Mouse (Mus musculus): ENCODE results near the gene Erc1. TPM values are rescaled to one million over a fixed set of nuclear protein-coding genes. Genes with fewer than 3 reads are reported as not detected.
A peak's percentile ranks its signal among the peaks of the same experiment; 100 is the strongest.

Erc1 gene
- polyA plus RNA-seq, 1 experiment from 2014 or later: 2.7 TPM

DNA sequence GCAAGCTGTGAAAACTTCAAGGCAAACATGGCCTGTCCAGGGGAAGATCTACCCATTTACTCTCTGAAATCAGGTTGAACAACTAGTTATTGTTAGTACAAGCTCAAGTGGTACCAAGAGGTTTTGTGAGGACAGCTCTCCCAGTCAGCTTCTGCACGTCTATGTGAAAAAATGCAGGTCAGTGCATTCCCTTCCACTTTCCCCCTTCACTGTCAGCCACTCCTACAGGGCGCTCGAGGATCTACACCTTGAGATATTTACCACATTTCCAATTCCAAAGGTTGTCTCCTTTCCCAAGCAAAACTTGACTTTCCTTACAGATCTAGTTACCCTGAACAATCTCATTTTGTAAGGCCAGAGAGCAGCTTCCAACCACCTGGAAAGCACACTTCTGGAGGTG is 66.9 kb downstream of the Erc1 start:
- Histone ChIP-seq H3K4me2 (ENCODE audit: low read depth, low read length) (no peak overlapping the region), H3K36me3 (ENCODE audit: control insufficient read depth, insufficient read depth) (no peaks in the 10 kb centered on the region), H3K27me3 (ENCODE audit: control insufficient read depth, insufficient read depth, low read depth, low read length) (no peaks in the 10 kb centered on the region), H3K9ac (ENCODE audit: low read depth, low read length) (no peak overlapping the region), H3K9me3 (replicated peaks; ENCODE audit: control insufficient read depth, low read length) (no peaks in the 10 kb centered on the region), H3K4me3 (ENCODE audit: low read depth, low read length) (no peak overlapping the region), H3K27ac (ENCODE audit: low read length) (no peak overlapping the region), H3K4me1 (ENCODE audit: control insufficient read depth, low read depth, low read length) (no peaks in the 10 kb centered on the region)
- no peak for ATAC-seq (ENCODE audit: low read depth)
- WGBS (ENCODE audit: insufficient replicate concordance): 66% methylated on average over 3 of the region's 3 CpGs

GRCm38 (mm10) chr6:119768778-119769177 is 79.2 kb downstream of the Erc1 start:
- H3K27me3 ChIP-seq (ENCODE audit: control insufficient read depth, insufficient read depth, low read depth, low read length): no peaks in the 10 kb centered on the region
- H3K9ac ChIP-seq (ENCODE audit: low read depth, low read length): no peak overlapping the region
- H3K27ac ChIP-seq (ENCODE audit: low read length): no peak overlapping the region
- no peak overlapping the region for H3K4me3 ChIP-seq (ENCODE audit: low read depth, low read length)
- 42% methylated on average over 1 of the region's 1 CpGs for WGBS (ENCODE audit: insufficient replicate concordance)
- H3K4me1 ChIP-seq (ENCODE audit: control insufficient read depth, low read depth, low read length): no peaks in the 10 kb centered on the region
- no peaks in the 10 kb centered on the region for H3K36me3 ChIP-seq (ENCODE audit: control insufficient read depth, insufficient read depth)
- H3K9me3 ChIP-seq (replicated peaks; ENCODE audit: control insufficient read depth, low read length): no peaks in the 10 kb centered on the region
- ATAC-seq (ENCODE audit: low read depth): no peak
- no peak overlapping the region for H3K4me2 ChIP-seq (ENCODE audit: low read depth, low read length)

DNA sequence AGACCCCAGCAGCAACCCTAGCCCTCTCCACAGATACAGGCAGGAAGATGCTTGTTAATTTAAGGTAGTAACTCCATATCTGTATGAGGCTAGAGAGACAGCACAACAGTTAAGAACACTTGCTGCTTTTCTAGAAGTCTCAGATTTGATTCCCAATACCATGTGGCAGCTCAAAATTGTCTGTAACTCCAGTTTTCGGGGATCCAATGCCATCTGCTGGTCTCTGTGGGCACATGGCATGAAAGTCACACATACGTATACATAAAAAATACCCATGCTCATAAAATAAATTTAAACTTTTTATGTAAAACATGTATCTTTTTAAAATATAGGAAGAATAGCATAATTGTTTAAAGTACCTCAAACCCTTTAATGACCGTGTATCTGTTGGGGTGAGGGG is 83.6 kb downstream of the Erc1 start:
- WGBS (ENCODE audit: insufficient replicate concordance): 75% methylated on average over 3 of the region's 3 CpGs
- H3K9ac ChIP-seq (ENCODE audit: low read depth, low read length): no peak overlapping the region
- H3K4me2 ChIP-seq (ENCODE audit: low read depth, low read length): no peak overlapping the region
- no peak for ATAC-seq (ENCODE audit: low read depth)
- no peaks in the 10 kb centered on the region for H3K9me3 ChIP-seq (replicated peaks; ENCODE audit: control insufficient read depth, low read length)
- H3K36me3 ChIP-seq (ENCODE audit: control insufficient read depth, insufficient read depth): no peaks in the 10 kb centered on the region
- no peak overlapping the region for H3K27ac ChIP-seq (ENCODE audit: low read length)
- no peaks in the 10 kb centered on the region for H3K27me3 ChIP-seq (ENCODE audit: control insufficient read depth, insufficient read depth, low read depth, low read length)
- H3K4me1 ChIP-seq (ENCODE audit: control insufficient read depth, low read depth, low read length): no peaks in the 10 kb centered on the region
- H3K4me3 ChIP-seq (ENCODE audit: low read depth, low read length): no peak overlapping the region

DNA sequence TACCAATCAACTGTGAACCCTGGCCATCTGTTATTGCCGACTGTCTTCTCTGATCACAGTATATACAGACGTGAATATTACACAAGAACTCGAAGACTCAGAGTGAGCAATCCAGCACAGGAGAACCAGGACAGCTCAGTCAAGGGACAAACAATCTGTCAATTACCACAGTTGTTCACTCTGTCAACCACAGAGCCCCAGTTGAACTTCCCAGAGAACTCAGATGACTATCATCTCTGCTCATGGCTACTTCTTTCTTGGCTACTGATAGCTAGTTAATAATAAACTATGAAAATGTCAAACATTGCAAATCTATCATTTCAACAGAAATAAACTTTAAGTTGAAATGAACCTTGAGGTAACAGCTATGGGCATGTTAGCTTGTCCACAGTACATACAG is 88.1 kb downstream of the Erc1 start:
- H3K9ac ChIP-seq (ENCODE audit: low read depth, low read length): no peak overlapping the region
- no peaks in the 10 kb centered on the region for H3K36me3 ChIP-seq (ENCODE audit: control insufficient read depth, insufficient read depth)
- 54% methylated on average over 3 of the region's 3 CpGs for WGBS (ENCODE audit: insufficient replicate concordance)
- H3K9me3 ChIP-seq (replicated peaks; ENCODE audit: control insufficient read depth, low read length): no peaks in the 10 kb centered on the region
- no peaks in the 10 kb centered on the region for H3K27me3 ChIP-seq (ENCODE audit: control insufficient read depth, insufficient read depth, low read depth, low read length)
- H3K4me3 ChIP-seq (ENCODE audit: low read depth, low read length): no peak overlapping the region
- no peak overlapping the region for H3K27ac ChIP-seq (ENCODE audit: low read length)
- no peak overlapping the region for H3K4me2 ChIP-seq (ENCODE audit: low read depth, low read length)
- no peaks in the 10 kb centered on the region for H3K4me1 ChIP-seq (ENCODE audit: control insufficient read depth, low read depth, low read length)
- peak; percentile 55; the same call in 1 of the 2 replicates for ATAC-seq (ENCODE audit: low read depth)

GRCm38 (mm10) chr6:119758490-119758889 is 89.5 kb downstream of the Erc1 start:
- Histone ChIP-seq H3K4me3 (ENCODE audit: low read depth, low read length) (no peak overlapping the region), H3K4me2 (ENCODE audit: low read depth, low read length) (no peak overlapping the region), H3K36me3 (ENCODE audit: control insufficient read depth, insufficient read depth) (no peaks in the 10 kb centered on the region), H3K9me3 (replicated peaks; ENCODE audit: control insufficient read depth, low read length) (no peaks in the 10 kb centered on the region), H3K27me3 (ENCODE audit: control insufficient read depth, insufficient read depth, low read depth, low read length) (no peaks in the 10 kb centered on the region), H3K4me1 (ENCODE audit: control insufficient read depth, low read depth, low read length) (no peaks in the 10 kb centered on the region), H3K27ac (ENCODE audit: low read length) (no peak overlapping the region), H3K9ac (ENCODE audit: low read depth, low read length) (no peak overlapping the region)
- ATAC-seq (ENCODE audit: low read depth): no peak
- WGBS (ENCODE audit: insufficient replicate concordance): 79% methylated on average over 2 of the region's 2 CpGs

DNA sequence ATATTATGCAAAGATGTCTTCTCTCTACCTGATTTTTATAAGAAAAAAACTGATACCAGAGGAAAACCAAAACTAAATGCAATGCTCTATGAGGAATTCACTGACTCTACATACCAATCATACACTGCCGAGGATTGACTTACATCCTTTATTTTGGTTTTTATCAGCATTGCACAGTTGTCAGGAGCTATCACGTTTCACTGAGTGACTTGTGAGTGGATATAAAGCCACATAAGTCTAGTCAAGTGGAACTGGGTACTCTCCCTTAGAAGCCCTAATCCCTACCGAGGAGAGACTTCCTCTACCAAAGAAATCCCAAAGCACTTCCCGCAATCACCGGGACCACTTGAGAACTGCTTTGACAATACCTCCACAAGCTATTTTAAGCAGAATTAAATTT is 90.2 kb downstream of the Erc1 start:
- WGBS (ENCODE audit: insufficient replicate concordance): 54% methylated on average over 5 of the region's 5 CpGs
- no peak for ATAC-seq (ENCODE audit: low read depth)

GRCm38 (mm10) chr6:119755866-119756265 is 92.1 kb downstream of the Erc1 start:
- ATAC-seq (ENCODE audit: low read depth): no peak
- H3K4me1 ChIP-seq (ENCODE audit: control insufficient read depth, low read depth, low read length): no peaks in the 10 kb centered on the region
- H3K9me3 ChIP-seq (replicated peaks; ENCODE audit: control insufficient read depth, low read length): no peaks in the 10 kb centered on the region
- no peak overlapping the region for H3K9ac ChIP-seq (ENCODE audit: low read depth, low read length)
- no peak overlapping the region for H3K4me2 ChIP-seq (ENCODE audit: low read depth, low read length)
- H3K36me3 ChIP-seq (ENCODE audit: control insufficient read depth, insufficient read depth): no peaks in the 10 kb centered on the region
- no peak overlapping the region for H3K4me3 ChIP-seq (ENCODE audit: low read depth, low read length)
- WGBS (ENCODE audit: insufficient replicate concordance): 16% methylated on average over 3 of the region's 3 CpGs
- no peak overlapping the region for H3K27ac ChIP-seq (ENCODE audit: low read length)
- H3K27me3 ChIP-seq (ENCODE audit: control insufficient read depth, insufficient read depth, low read depth, low read length): no peaks in the 10 kb centered on the region

More for the DNA sequence above, 90.2 kb downstream of the Erc1 start:
- H3K4me1 ChIP-seq (ENCODE audit: control insufficient read depth, low read depth, low read length): no peaks in the 10 kb centered on the region
- no peak overlapping the region for H3K9ac ChIP-seq (ENCODE audit: low read depth, low read length)
- no peaks in the 10 kb centered on the region for H3K36me3 ChIP-seq (ENCODE audit: control insufficient read depth, insufficient read depth)
- no peak overlapping the region for H3K27ac ChIP-seq (ENCODE audit: low read length)
- H3K4me2 ChIP-seq (ENCODE audit: low read depth, low read length): no peak overlapping the region
- no peaks in the 10 kb centered on the region for H3K27me3 ChIP-seq (ENCODE audit: control insufficient read depth, insufficient read depth, low read depth, low read length)
- no peak overlapping the region for H3K4me3 ChIP-seq (ENCODE audit: low read depth, low read length)
- H3K9me3 ChIP-seq (replicated peaks; ENCODE audit: control insufficient read depth, low read length): no peaks in the 10 kb centered on the region

- Histone ChIP-seq H3K27ac (ENCODE audit: low read length) (no peak overlapping the region), H3K36me3 (ENCODE audit: control insufficient read depth, insufficient read depth) (no peaks in the 10 kb centered on the region), H3K9me3 (replicated peaks; ENCODE audit: control insufficient read depth, low read length) (no peaks in the 10 kb centered on the region), H3K27me3 (ENCODE audit: control insufficient read depth, insufficient read depth, low read depth, low read length) (no peaks in the 10 kb centered on the region), H3K9ac (ENCODE audit: low read depth, low read length) (no peak overlapping the region), H3K4me2 (ENCODE audit: low read depth, low read length) (no peak overlapping the region), H3K4me3 (ENCODE audit: low read depth, low read length) (no peak overlapping the region), H3K4me1 (ENCODE audit: control insufficient read depth, low read depth, low read length) (no peaks in the 10 kb centered on the region)
- WGBS (ENCODE audit: insufficient replicate concordance): 74% methylated on average over 7 of the region's 7 CpGs
- ATAC-seq (ENCODE audit: low read depth): no peak
These were observed 98.8 kb downstream of the Erc1 start for GRCm38 (mm10) chr6:119749093-119749635.

GRCm38 (mm10) chr6:119741861-119742260 is 106.1 kb downstream of the Erc1 start:
- 58% methylated on average over 2 of the region's 2 CpGs for whole genome bisulfite sequencing (ENCODE audit: insufficient replicate concordance)
- H3K36me3 ChIP-seq (ENCODE audit: control insufficient read depth, insufficient read depth): no peaks in the 10 kb centered on the region
- H3K4me2 ChIP-seq (ENCODE audit: low read depth, low read length): no peak overlapping the region
- no peaks in the 10 kb centered on the region; the same call in 1 of the 2 replicates for H3K4me1 ChIP-seq (ENCODE audit: control insufficient read depth, low read depth, low read length)
- no peak overlapping the region for H3K4me3 ChIP-seq (ENCODE audit: low read depth, low read length)
- H3K9ac ChIP-seq (ENCODE audit: low read depth, low read length): no peak overlapping the region
- ATAC-seq (ENCODE audit: low read depth): no peak
- H3K27ac ChIP-seq (ENCODE audit: low read length): no peak overlapping the region
- no peaks in the 10 kb centered on the region for H3K27me3 ChIP-seq (ENCODE audit: control insufficient read depth, insufficient read depth, low read depth, low read length)
- H3K9me3 ChIP-seq (replicated peaks; ENCODE audit: control insufficient read depth, low read length): no peaks in the 10 kb centered on the region

Measured in liver, embryonic 16.5 days (tissue).